Mouse (Mus musculus): ENCODE data around the gene Fam47c. TPM values are rescaled to one million over a fixed set of nuclear protein-coding genes. Genes with fewer than 3 reads are reported as not detected.

The Fam47c gene
- not detected in 2 replicates for polyA plus RNA-seq (2015; fragmentation: Nextera tagmentation; extraction: Ambion mirVana)

DNA sequence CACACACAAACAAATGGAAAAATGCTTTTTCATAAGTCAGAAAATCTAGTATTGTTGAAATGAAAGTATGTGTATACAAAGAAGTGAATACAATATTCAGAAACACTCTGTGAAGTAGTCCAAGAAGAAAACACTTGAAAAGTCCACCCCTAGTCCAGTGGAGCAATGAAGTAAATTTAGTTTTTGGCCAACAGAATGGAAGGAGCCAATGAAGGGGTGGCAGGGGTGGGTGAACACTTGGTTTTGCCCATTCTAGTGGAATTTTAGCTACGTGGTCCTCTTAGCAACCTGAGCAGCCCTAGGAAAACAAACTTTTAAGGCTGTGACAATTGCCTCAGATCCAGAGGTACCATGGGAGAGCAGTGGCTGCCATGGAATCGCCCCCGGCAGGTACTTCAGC, at the start of gene Fam47c:
Gene Fam47c (plus strand): TSS at position 301 of the 400 bp plus-strand sequence.
- no peak for DNase-seq (ENCODE audit: low spot score)

DNA sequence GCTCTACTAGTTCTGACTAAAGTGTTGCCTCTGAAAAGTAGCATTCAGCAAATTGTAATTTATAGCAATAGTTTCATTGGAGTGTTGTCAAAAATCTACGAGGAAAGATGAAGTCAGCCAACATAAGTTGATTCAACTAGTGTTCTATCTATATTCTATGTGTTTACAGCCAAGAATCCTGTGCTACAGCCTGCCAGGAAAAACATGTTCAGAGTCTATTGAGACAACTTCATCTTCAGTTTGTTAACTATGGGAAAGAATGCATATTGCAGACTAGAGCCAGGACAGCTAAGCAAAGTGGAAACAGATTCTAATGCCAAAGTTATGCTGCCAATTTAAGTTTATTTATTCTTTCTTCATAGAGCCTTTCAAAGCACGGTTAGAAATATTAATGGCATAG, 31.8 kb downstream of the Fam47c start:
- DNase-seq (ENCODE audit: low spot score) = no peak

DNA sequence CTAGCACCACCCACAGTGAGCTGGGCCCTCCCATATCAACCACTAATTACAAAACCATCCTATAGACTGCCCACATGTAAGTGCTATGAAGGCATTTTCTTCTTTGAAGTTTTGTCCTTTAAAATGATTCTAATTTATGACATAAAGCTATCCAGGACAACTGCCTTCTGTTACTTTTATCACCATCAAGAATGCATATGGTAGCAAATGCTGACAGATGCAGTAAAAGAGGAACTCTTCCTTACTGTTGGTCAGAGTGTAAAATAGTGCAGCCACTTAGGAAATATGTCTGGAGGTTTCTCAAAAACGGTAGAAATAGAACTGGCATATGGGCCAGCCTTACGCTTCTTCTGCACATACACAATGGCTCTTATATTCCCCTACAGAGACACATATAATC, 39.5 kb downstream of the Fam47c start:
- DNase-seq (ENCODE audit: low spot score) = no peak

Other genes with a start within 250 kb of the Fam47c start
- 8.3 and 8.6 TPM in 2 replicates for gene Prrg1, start 153.9 kb upstream of the Fam47c start, polyA plus RNA-seq (2015; fragmentation: Nextera tagmentation; extraction: Ambion mirVana)